Mouse (Mus musculus) neural tube, embryonic 14.5 days (tissue): ENCODE data around the gene Pitpnm2. TPM values are rescaled to one million over a fixed set of nuclear protein-coding genes. Genes with fewer than 3 reads are reported as not detected.
A peak's percentile ranks its signal among the peaks of the same experiment; 100 is the strongest.

Source experiments
- ATAC-seq: fragments of 200-750 bp; cut with Nextera tagmentation; 2 replicates; pipeline ENCODE4 v1.8.0; 2017; ENCODE audit warnings: low read depth, mild to moderate bottlenecking, moderate TSS enrichment, moderate library complexity
- H3K27ac ChIP-seq: fragments of 300-500 bp; sonication (generic); 2 replicates; pipeline ENCODE4 v1.5.1; 2014; ENCODE audit warnings: low read depth, mild to moderate bottlenecking, control low read depth, low read length, moderate library complexity, mixed read lengths
- H3K27me3 ChIP-seq: fragments of 300-500 bp; sonication (generic); 2 replicates; pipeline ENCODE4 v1.6.1; 2014; ENCODE audit warnings: low read length; ENCODE audit not compliant: control insufficient read depth, insufficient read depth
- H3K36me3 ChIP-seq: fragments of 300-500 bp; sonication (generic); 2 replicates; pipeline ENCODE4 v1.6.1; 2014; ENCODE audit warnings: low read length, mixed read lengths; ENCODE audit not compliant: control insufficient read depth, insufficient read depth
- H3K4me1 ChIP-seq: fragments of 300-500 bp; sonication (generic); 2 replicates; pipeline ENCODE4 v1.6.1; 2014; ENCODE audit warnings: low read length; ENCODE audit not compliant: control insufficient read depth, insufficient read depth
- H3K4me2 ChIP-seq: fragments of 300-500 bp; sonication (generic); 2 replicates; pipeline ENCODE4 v1.6.1; 2014; ENCODE audit warnings: mild to moderate bottlenecking, low read depth, low read length, control low read depth
- H3K4me3 ChIP-seq: fragments of 300-500 bp; sonication (generic); 2 replicates; pipeline ENCODE4 v1.5.1; 2014; ENCODE audit warnings: low read depth, low read length, control low read depth, mixed read lengths
- H3K9ac ChIP-seq: fragments of 300-500 bp; sonication (generic); replicated peaks from 2 replicates; pipeline ENCODE4 v1.6.1; 2014; ENCODE audit warnings: low read depth, mild to moderate bottlenecking, control low read depth, low read length, mixed read lengths
- H3K9me3 ChIP-seq: fragments of 300-500 bp; sonication (generic); 2 replicates; pipeline ENCODE4 v1.6.1; 2016; ENCODE audit warnings: low read length; ENCODE audit not compliant: control insufficient read depth
- WGBS: fragments of 180-500 bp; shearing (Covaris S2); extraction: QIAGEN DNeasy Blood & Tissue Kit; methylation state at CpG from one replicate; pipeline ENCODE4 v1.1.7; 2014; 5-methylcytosine and 5-hydroxymethylcytosine counted together
- polyA plus RNA-seq: library from polyadenylated mRNA; unstranded; fragments of >200 nt; fragmentation: Nextera tagmentation; extraction: Ambion mirVana; gene quantifications from 2 replicates; pipeline ENCODE4 v1.2.1, GENCODE M21; 2014

Pitpnm2 gene
- polyA plus RNA-seq, 1 experiment from 2014 or later, result 14.3 TPM

- H3K4me1 ChIP-seq, result peaks cover 29% of the 10 kb centered on the region
- peak overlapping the region; percentile 74 for H3K9ac ChIP-seq
- no peaks in the 10 kb centered on the region for H3K27me3 ChIP-seq
- 1% methylated on average over 18 of the region's 18 CpGs for WGBS
- 0 out of 2 replicates have a peak, but pooled peaks cover under 1% of the 10 kb centered on the region for H3K36me3 ChIP-seq
- peak overlapping the region; percentile 94 for H3K27ac ChIP-seq
- no peak for ATAC-seq
- peak overlapping the region; percentile 92 for H3K4me2 ChIP-seq
- no peaks in the 10 kb centered on the region for H3K9me3 ChIP-seq
- peak overlapping the region; percentile 86 for H3K4me3 ChIP-seq
These were observed 137.0 kb downstream of the Pitpnm2 start for GRCm38 (mm10) chr5:124112531-124112930.

DNA sequence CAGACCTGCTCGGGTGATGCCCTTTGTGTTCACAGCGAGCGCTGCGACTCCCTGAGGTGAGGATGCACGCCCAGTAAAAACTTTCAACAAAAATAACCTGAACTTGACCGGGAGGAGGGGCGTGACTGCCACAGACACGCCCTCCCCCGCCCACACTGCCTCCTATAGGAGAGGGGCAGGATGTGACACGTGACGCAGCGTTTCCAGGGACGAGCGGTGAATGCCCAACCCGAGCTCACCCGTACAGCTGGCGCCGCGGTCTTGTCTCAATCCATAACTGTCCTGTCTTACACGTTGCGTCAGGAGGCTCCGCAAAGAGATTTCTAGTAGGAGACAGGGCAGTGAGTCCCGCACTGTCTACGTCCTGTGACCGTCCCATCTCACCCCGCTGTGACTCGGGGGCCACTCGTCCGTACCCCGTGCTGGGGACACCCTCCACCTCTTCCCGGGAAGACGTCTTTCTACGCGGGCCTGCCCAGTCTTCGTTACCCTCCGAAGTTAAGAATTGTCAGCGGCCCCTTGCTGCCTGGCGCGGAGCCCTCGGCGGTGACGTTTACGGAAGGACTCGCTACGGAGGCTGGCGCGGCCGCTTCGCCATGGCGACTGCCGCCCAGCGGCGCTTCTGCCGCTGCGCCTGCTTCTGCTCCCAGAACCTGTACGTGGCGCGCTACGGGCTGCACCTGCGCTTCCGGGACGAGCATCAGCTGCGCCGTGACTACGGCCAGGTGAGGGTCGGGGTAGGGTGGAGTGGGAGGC, 137.6 kb downstream of the Pitpnm2 start, which contains the start of gene Ogfod2:
Gene Ogfod2, plus strand, starts transcription at position 556 of the 756 bp plus-strand sequence.
- Histone ChIP-seq H3K27ac (peak within 1 kb of the TSS; percentile 94), H3K9me3 (no peaks in the 10 kb centered on the region), H3K9ac (peak within 1 kb of the TSS; percentile 74), H3K4me1 (peaks cover 23% of the 10 kb centered on the region), H3K4me2 (peak within 1 kb of the TSS; percentile 92), H3K36me3 (no peaks in the 10 kb centered on the region), H3K4me3 (peak within 1 kb of the TSS; percentile 86), H3K27me3 (no peaks in the 10 kb centered on the region)
- peak; percentile 96 for ATAC-seq
- under 1% methylated on average over 66 of the region's 66 CpGs for WGBS

- ATAC-seq, result peak; percentile 13
- WGBS, result 25% methylated on average over 17 of the region's 17 CpGs
These were observed 138.4 kb downstream of the Pitpnm2 start for GRCm38 (mm10) chr5:124111077-124111741.

DNA sequence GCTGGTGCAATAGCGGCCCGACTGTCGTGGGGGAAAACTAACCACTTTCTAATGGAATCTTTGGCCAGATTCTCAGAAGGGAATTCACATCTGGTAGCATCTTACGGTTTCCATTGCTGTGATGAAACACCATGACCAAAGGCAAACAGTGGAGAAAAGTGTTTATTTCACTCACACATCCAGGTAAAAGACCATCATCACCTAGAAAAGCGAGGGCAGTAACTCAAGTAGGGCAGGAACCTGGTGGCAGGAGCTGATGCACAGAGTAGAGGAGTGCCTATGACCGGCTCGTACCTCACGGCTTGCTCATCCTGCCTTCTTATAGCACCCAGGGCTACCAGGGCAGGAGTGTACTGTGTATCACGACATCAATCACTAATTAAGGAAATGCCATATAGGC, 146.0 kb downstream of the Pitpnm2 start:
- Histone ChIP-seq H3K4me1 (no peaks in the 10 kb centered on the region), H3K4me3 (no peak overlapping the region), H3K27me3 (no peaks in the 10 kb centered on the region), H3K9ac (no peak overlapping the region), H3K27ac (no peak overlapping the region), H3K36me3 (no peaks in the 10 kb centered on the region), H3K4me2 (no peak overlapping the region), H3K9me3 (no peaks in the 10 kb centered on the region)
- no peak for ATAC-seq
- WGBS, result 95% methylated on average over 9 of the region's 9 CpGs

More at GRCm38 (mm10) chr5:124111077-124111741, 138.4 kb downstream of the Pitpnm2 start:
- H3K4me2 ChIP-seq, result peak overlapping the region; percentile 92
- peak overlapping the region; percentile 94; the same call in 1 of the 2 replicates for H3K27ac ChIP-seq
- peak overlapping the region; percentile 86 for H3K4me3 ChIP-seq
- peak overlapping the region; percentile 74 for H3K9ac ChIP-seq
- no peaks in the 10 kb centered on the region for H3K27me3 ChIP-seq
- no peaks in the 10 kb centered on the region for H3K36me3 ChIP-seq
- H3K9me3 ChIP-seq, result no peaks in the 10 kb centered on the region
- peaks cover 18% of the 10 kb centered on the region for H3K4me1 ChIP-seq

GRCm38 (mm10) chr5:124103020-124103419, 146.5 kb downstream of the Pitpnm2 start:
- H3K27me3 ChIP-seq, result no peaks in the 10 kb centered on the region
- ATAC-seq, result no peak
- H3K27ac ChIP-seq, result no peak overlapping the region
- no peak overlapping the region for H3K4me2 ChIP-seq
- no peaks in the 10 kb centered on the region for H3K36me3 ChIP-seq
- H3K9ac ChIP-seq, result no peak overlapping the region
- 89% methylated on average over 3 of the region's 3 CpGs for WGBS
- no peaks in the 10 kb centered on the region for H3K9me3 ChIP-seq
- H3K4me3 ChIP-seq, result no peak overlapping the region
- H3K4me1 ChIP-seq, result no peaks in the 10 kb centered on the region

- Histone ChIP-seq H3K4me1 (no peaks in the 10 kb centered on the region), H3K4me2 (no peak overlapping the region), H3K9me3 (no peaks in the 10 kb centered on the region), H3K9ac (no peak overlapping the region), H3K4me3 (no peak overlapping the region), H3K27ac (no peak overlapping the region), H3K36me3 (no peaks in the 10 kb centered on the region), H3K27me3 (no peaks in the 10 kb centered on the region)
- WGBS, result 87% methylated on average over 6 of the region's 6 CpGs
- no peak for ATAC-seq
These were observed 147.2 kb downstream of the Pitpnm2 start for GRCm38 (mm10) chr5:124102326-124102725.

DNA sequence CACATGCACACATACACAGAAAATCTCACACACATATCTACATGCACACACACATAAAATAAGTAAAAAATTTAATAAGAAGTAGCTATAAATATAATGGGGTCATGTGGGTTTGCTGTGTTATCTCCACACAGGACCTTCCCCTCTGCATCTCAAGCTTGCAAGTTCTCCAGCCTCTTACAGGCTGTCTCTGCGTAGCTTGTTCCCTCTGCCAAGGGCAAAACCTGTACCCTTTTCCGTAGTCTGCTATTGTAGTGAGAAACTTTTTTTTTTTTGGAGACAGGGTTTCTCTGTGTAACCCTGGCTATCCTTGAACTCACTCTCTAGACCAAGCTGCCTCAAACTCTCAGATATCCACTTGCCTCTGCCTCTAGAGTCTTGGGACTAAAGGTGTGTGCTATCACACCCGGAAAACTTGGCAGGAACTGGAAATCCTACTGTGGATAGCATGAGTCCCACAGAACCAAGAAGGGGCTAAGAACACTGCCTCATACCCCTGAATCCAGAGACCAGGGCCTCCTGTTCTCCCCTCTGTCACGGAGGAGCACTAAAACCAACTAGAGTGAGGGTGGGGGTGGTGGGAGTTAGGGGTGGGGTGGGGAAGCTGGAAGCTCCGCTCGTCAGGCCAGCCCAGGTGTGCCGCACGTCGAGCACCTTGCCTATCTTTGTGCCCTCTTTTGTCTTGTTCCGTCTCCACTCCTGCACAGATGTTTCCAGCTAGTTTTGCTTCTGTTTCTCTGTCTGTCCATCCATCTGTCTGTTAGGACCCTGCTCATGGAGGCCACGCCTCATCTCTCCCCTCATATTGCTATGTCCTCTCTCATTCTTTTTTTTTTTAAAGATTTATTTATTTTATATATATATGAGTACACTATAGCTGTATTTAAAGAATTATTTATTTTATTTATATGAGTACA, 149.2 kb downstream of the Pitpnm2 start:
- WGBS, result 90% methylated on average over 11 of the region's 11 CpGs

GRCm38 (mm10) chr5:124098923-124099322, 150.6 kb downstream of the Pitpnm2 start:
- Histone ChIP-seq H3K4me2 (no peak overlapping the region), H3K9ac (no peak overlapping the region), H3K4me1 (no peaks in the 10 kb centered on the region), H3K27ac (no peak overlapping the region), H3K4me3 (no peak overlapping the region), H3K9me3 (no peaks in the 10 kb centered on the region), H3K27me3 (peaks cover 5% of the 10 kb centered on the region; the same call in 1 of the 2 replicates), H3K36me3 (no peaks in the 10 kb centered on the region)
- no peak for ATAC-seq
- 87% methylated on average over 2 of the region's 2 CpGs for WGBS

More for the DNA sequence above, 149.2 kb downstream of the Pitpnm2 start:
- H3K4me3 ChIP-seq, result no peak overlapping the region
- H3K9ac ChIP-seq, result no peak overlapping the region
- H3K27ac ChIP-seq, result no peak overlapping the region
- no peaks in the 10 kb centered on the region for H3K4me1 ChIP-seq
- H3K27me3 ChIP-seq, result 0 out of 2 replicates have a peak, but pooled peaks cover 2% of the 10 kb centered on the region
- ATAC-seq, result no peak
- no peak overlapping the region for H3K4me2 ChIP-seq
- H3K9me3 ChIP-seq, result no peaks in the 10 kb centered on the region
- H3K36me3 ChIP-seq, result no peaks in the 10 kb centered on the region
